Mouse (Mus musculus) embryonic fibroblast, embryonic 13.5 days (primary cell): Measurements from ENCODE around the gene Gm20388.

Source experiments
- CTCF ChIP-seq: IDR thresholded peaks from 2 replicates; pipeline ENCODE4 v1.5.1; 2011; ENCODE audit warnings: mild to moderate bottlenecking, control low read depth, low read length, moderate library complexity, borderline replicate concordance; ENCODE audit not compliant: insufficient read depth
- POLR2A ChIP-seq: IDR thresholded peaks from 2 replicates; pipeline ENCODE4 v1.6.1; 2011; ENCODE audit warnings: low read depth, mild to moderate bottlenecking, control low read depth, low read length, moderate library complexity

- TF ChIP-seq CTCF (no peak), POLR2A (no peak)
These were observed 4293.5 kb downstream of the Gm20388 start for GRCm38 (mm10) chr8:124204001-124204601.
